Mouse (Mus musculus): ENCODE data around the gene Ccdc86. TPM values are rescaled to one million over a fixed set of nuclear protein-coding genes. Genes with fewer than 3 reads are reported as not detected.
A peak's percentile ranks its signal among the peaks of the same experiment; 100 is the strongest.

Gene Ccdc86
- polyA plus RNA-seq, 1 experiment from 2014 or later: 15.3 TPM

DNA sequence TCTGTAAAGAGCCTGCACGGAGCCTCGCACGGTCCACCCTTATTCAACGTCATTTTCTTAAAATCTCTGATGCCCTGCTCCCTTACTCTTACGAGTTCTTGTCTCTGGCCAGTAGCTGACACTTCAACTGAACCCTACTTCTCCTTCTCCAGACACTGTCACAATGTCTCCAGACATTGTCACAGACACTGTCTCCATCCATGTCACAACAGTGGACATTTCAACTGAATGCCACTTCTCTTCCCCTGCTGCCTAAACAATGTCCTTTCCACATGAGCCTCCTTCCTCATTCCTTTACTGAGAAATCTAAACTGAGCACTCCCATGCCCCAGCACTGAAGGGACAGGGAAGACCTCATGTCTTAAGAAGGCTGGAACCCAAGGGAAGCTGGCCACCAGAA, 1.8 kb downstream of the Ccdc86 start:
- no peaks in the 10 kb centered on the region for H3K27me3 ChIP-seq
- no peak for ATAC-seq (ENCODE audit: low read depth)
- peaks cover 37% of the 10 kb centered on the region for H3K4me1 ChIP-seq (replicated peaks)
- peak overlapping the region; percentile 88 for H3K9ac ChIP-seq
- H3K27ac ChIP-seq (replicated peaks): no peak overlapping the region
- peaks cover 41% of the 10 kb centered on the region for H3K36me3 ChIP-seq
- WGBS: 93% methylated on average over 5 of the region's 5 CpGs
- peak overlapping the region; percentile 100 for H3K4me2 ChIP-seq
- peak overlapping the region; percentile 74 for H3K4me3 ChIP-seq
- no peaks in the 10 kb centered on the region for H3K9me3 ChIP-seq

DNA sequence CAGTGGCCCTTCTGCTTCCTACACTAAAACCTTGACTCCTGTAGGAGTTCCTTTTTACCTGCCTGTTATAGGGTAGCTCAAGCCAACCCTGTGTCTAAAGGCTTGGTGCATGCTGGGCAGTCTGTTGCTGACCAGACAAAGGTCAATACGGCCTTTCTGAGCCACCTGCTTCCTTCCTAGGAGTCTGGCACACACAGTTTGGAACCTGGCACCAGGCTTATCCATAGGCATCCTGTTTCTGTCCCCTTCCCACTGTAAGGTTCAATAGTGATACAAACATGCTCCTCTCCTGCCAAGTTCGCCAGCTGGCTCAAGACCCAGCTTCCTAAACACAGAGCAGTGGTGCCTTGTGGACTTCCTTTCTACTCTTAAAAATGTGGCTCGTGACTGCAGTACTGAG, 2.6 kb downstream of the Ccdc86 start:
- peak overlapping the region; percentile 88; the same call in 1 of the 2 replicates for H3K9ac ChIP-seq

DNA sequence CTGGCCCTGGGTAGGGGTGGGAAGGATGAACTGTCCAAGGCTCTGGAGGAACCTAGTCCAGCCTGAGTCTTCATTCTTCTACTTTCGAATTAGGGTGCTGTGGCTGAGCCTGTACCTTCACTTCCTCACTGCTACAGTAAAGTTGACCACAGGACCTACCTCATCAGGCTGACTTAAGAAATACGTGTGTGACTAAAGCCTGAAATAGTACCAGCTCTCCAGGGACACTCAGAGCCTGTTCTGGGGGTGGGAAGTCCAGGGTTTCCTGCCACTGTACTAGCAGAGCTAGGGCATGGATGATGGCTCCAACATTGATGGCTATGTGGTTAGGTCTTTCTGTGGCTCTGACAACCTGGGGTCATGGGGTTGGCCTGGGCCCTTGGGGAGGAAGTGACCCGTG, 5.1 kb downstream of the Ccdc86 start:
- H3K9me3 ChIP-seq: no peaks in the 10 kb centered on the region
- H3K9ac ChIP-seq: no peak overlapping the region
- peaks cover 46% of the 10 kb centered on the region for H3K4me1 ChIP-seq (replicated peaks)
- ATAC-seq (ENCODE audit: low read depth): no peak
- H3K4me3 ChIP-seq: no peak overlapping the region
- H3K27ac ChIP-seq (replicated peaks): no peak overlapping the region
- WGBS: 90% methylated on average over 3 of the region's 3 CpGs
- no peak overlapping the region for H3K4me2 ChIP-seq
- no peaks in the 10 kb centered on the region for H3K27me3 ChIP-seq
- H3K36me3 ChIP-seq: peaks cover 46% of the 10 kb centered on the region

More for the DNA sequence above, 2.6 kb downstream of the Ccdc86 start:
- no peaks in the 10 kb centered on the region for H3K27me3 ChIP-seq
- peaks cover 46% of the 10 kb centered on the region for H3K36me3 ChIP-seq
- H3K27ac ChIP-seq (replicated peaks): no peak overlapping the region
- no peaks in the 10 kb centered on the region for H3K9me3 ChIP-seq
- H3K4me3 ChIP-seq: 0 out of 2 replicates have a peak overlapping the region, but pooled peaks have one; percentile 3
- 85% methylated on average over 3 of the region's 3 CpGs for WGBS
- ATAC-seq (ENCODE audit: low read depth): no peak
- peak overlapping the region; percentile 100; the same call in 1 of the 2 replicates for H3K4me2 ChIP-seq
- H3K4me1 ChIP-seq (replicated peaks): peaks cover 36% of the 10 kb centered on the region

DNA sequence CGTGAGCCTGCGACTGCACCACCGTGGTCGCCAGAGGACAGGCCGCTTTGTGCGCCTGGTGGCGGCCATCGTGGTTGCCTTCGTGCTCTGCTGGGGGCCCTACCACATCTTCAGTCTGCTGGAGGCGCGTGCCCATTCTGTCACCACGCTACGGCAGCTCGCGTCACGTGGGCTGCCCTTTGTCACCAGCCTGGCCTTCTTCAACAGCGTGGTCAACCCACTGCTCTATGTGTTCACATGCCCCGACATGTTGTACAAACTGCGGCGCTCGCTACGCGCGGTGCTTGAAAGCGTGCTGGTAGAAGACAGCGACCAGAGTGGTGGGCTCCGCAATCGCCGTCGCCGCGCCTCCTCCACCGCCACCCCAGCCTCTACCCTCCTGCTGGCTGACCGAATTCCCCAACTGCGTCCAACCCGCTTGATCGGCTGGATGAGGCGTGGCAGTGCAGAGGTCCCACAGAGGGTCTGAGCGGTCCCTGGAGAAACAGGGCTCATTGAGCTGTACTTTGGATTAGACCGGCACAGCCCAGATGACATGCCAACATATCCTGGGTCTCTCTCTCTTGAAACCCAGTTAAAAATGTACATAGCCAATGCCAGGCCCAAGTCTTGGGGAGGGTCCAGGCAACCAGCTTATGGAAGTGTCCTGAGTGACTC, 8.1 kb downstream of the Ccdc86 start:
- peak; percentile 77 for ATAC-seq (ENCODE audit: low read depth)
- H3K9me3 ChIP-seq: no peaks in the 10 kb centered on the region
- 2% methylated on average over 40 of the region's 40 CpGs for WGBS
- H3K36me3 ChIP-seq: peaks cover 36% of the 10 kb centered on the region
- peak overlapping the region; percentile 75 for H3K4me2 ChIP-seq
- peak overlapping the region; percentile 71 for H3K9ac ChIP-seq
- peak overlapping the region; percentile 77 for H3K27ac ChIP-seq (replicated peaks)
- peaks cover 21% of the 10 kb centered on the region for H3K4me1 ChIP-seq (replicated peaks)
- peak overlapping the region; percentile 40 for H3K4me3 ChIP-seq
- H3K27me3 ChIP-seq: no peaks in the 10 kb centered on the region

DNA sequence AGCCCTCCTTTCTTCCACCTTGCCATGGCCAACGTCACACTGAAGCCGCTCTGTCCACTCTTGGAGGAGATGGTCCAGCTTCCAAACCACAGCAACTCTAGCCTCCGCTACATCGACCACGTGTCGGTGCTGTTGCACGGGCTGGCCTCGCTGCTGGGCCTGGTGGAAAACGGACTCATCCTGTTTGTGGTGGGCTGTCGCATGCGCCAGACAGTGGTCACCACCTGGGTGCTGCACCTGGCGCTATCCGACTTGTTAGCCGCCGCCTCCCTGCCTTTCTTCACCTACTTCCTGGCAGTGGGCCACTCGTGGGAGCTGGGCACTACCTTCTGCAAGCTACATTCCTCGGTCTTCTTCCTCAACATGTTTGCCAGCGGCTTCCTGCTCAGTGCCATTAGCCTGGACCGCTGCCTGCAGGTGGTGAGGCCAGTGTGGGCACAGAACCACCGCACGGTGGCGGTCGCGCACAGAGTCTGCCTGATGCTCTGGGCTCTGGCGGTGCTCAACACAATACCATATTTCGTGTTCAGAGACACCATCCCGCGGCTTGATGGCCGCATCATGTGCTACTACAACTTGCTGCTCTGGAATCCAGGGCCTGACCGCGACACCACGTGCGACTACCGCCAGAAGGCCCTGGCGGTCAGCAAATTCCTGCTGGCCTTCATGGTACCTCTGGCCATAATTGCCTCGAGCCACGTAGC, 8.8 kb downstream of the Ccdc86 start:
- H3K27ac ChIP-seq (replicated peaks): peak overlapping the region; percentile 77

DNA sequence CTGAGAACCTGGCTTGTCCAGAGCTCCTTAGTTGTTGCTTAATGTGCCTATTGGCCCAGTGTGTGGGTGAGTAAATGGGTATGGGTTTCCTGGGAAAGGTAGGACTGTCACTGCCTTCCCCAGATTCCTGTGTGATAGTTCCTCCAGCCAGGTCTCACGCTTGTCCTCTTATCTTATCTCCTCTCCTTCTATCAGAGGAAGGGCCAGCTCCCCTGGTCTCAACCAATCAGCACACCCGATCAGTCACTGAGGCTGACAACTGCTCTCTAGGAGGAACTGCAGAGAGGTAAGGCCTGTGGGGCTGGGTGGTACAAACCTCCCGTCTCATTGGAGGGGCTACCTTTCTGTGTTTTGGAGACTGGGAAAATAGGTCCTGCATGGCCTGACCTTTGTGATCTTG, 10.3 kb downstream of the Ccdc86 start:
- Histone ChIP-seq H3K27ac (replicated peaks) (no peak overlapping the region), H3K4me1 (replicated peaks) (peaks cover 21% of the 10 kb centered on the region), H3K4me2 (no peak overlapping the region), H3K9me3 (no peaks in the 10 kb centered on the region), H3K36me3 (peaks cover 20% of the 10 kb centered on the region), H3K4me3 (no peak overlapping the region), H3K9ac (no peak overlapping the region), H3K27me3 (no peaks in the 10 kb centered on the region)
- ATAC-seq (ENCODE audit: low read depth): no peak
- WGBS: 63% methylated on average over 3 of the region's 3 CpGs

More for the DNA sequence above, 8.8 kb downstream of the Ccdc86 start:
- Histone ChIP-seq H3K9ac (peak overlapping the region; percentile 71), H3K4me3 (peak overlapping the region; percentile 40), H3K4me1 (replicated peaks) (peaks cover 21% of the 10 kb centered on the region), H3K4me2 (peak overlapping the region; percentile 75), H3K36me3 (peaks cover 35% of the 10 kb centered on the region), H3K9me3 (no peaks in the 10 kb centered on the region), H3K27me3 (no peaks in the 10 kb centered on the region)
- ATAC-seq (ENCODE audit: low read depth): peak; percentile 95
- WGBS: 19% methylated on average over 37 of the region's 37 CpGs

DNA sequence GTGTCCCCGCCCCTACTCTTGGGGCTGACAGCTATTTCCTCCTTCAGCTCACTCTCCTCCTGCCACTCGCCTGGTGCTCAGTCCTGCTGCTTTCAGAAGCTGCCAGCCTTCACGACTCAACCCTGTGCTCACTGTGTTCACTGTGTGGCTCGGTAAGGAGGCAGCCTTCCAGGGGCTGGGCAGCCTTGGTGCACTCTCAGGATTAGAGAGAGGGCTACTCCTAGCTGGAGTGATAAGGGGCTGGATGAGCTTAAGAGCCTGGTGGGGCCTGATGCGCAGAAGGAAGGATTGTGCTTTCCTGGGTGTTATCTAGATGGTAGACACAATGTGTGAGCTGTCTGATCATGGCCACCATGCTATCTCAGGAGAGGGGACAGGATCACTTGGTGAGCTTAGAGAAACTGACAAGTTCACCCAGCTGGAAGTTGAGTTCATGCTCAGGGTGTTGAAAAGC, 11.9 kb downstream of the Ccdc86 start, which contains the start of gene Ptgdr2:
Gene Ptgdr2 (plus strand): TSS at position 51 of the 454 bp plus-strand sequence.
- no peak for ATAC-seq (ENCODE audit: low read depth)
- Histone ChIP-seq H3K4me1 (replicated peaks) (peaks cover 21% of the 10 kb centered on the region), H3K36me3 (peaks cover 4% of the 10 kb centered on the region), H3K9ac (no peak within 1 kb of the TSS), H3K27ac (replicated peaks) (no peak within 1 kb of the TSS), H3K27me3 (no peaks in the 10 kb centered on the region), H3K4me2 (no peak within 1 kb of the TSS), H3K9me3 (no peaks in the 10 kb centered on the region), H3K4me3 (no peak within 1 kb of the TSS)
- 62% methylated on average over 5 of the region's 5 CpGs for WGBS

DNA sequence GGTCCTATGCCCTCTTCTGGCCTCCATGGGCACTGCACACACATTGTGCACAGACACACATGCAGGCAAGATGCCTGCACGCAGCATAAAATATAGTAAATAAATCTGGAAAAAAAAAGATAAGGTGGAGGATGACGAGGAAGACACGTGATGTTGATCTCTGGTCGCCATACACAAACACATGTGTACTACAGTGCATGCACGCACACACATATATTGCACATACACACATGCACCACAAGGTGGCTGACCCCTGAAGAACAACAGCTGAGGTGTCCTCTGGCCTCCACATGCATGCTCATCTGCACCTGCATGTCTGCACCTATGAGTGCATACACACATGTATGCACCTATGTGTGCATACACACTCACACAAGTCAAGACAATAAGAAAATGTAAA, 13.0 kb downstream of the Ccdc86 start:
- 88% methylated on average over 5 of the region's 5 CpGs for WGBS
- no peaks in the 10 kb centered on the region for H3K27me3 ChIP-seq

DNA sequence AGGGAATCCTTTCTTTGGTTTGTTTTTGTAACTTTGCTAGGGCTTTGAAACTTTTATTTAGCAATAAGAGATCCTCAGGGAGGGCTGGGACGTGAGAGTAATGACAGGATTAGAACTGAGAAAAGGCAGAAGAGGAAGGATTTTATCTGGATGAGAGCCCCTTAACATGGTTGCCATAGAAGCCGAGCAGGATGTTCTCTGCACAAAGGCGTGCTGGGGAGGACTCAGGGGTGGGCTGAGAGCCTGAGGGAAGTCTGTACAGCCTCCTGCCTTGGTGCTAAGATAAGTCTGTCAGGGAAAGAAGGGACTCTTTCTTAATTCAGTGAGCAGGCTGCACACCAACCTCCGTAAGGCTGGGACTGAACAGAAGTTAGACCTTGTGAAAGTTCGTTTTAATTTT, 14.0 kb downstream of the Ccdc86 start:
- H3K9me3 ChIP-seq: no peaks in the 10 kb centered on the region
- WGBS: 48% methylated on average over 5 of the region's 5 CpGs
- no peak overlapping the region for H3K27ac ChIP-seq (replicated peaks)
- H3K9ac ChIP-seq: no peak overlapping the region
- no peak for ATAC-seq (ENCODE audit: low read depth)
- no peak overlapping the region for H3K4me2 ChIP-seq
- H3K27me3 ChIP-seq: no peaks in the 10 kb centered on the region
- H3K4me3 ChIP-seq: no peak overlapping the region
- no peaks in the 10 kb centered on the region for H3K36me3 ChIP-seq
- peaks cover 2% of the 10 kb centered on the region; the same call in 1 of the 2 replicates for H3K4me1 ChIP-seq (replicated peaks)

More for the DNA sequence above, 13.0 kb downstream of the Ccdc86 start:
- H3K4me1 ChIP-seq (replicated peaks): peaks cover 13% of the 10 kb centered on the region
- no peak overlapping the region for H3K27ac ChIP-seq (replicated peaks)
- H3K9me3 ChIP-seq: no peaks in the 10 kb centered on the region
- no peaks in the 10 kb centered on the region for H3K36me3 ChIP-seq
- H3K4me2 ChIP-seq: no peak overlapping the region
- no peak for ATAC-seq (ENCODE audit: low read depth)
- no peak overlapping the region for H3K4me3 ChIP-seq
- H3K9ac ChIP-seq: no peak overlapping the region

DNA sequence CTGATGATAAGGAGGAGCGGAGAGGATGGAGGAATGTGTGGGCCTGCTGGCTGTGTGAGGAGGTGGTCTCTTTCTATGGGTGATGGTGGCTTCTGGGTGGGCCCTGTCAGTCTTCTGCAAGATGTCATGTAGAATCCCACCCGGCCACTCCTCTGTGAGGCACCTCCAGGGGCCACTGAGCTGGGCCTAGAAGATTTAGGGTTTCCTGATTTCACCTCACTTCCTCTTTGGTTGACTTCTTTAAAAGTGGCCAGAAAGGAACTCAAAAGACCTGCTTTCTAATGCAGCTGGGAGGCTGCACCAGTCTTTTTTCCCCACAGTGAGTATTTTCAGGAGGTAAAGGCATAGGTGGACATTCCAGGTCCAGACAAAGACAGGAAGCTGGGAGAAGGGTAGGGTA, 18.4 kb downstream of the Ccdc86 start:
- Histone ChIP-seq H3K9me3 (no peaks in the 10 kb centered on the region), H3K9ac (no peak overlapping the region), H3K4me1 (replicated peaks) (peaks cover 10% of the 10 kb centered on the region), H3K27me3 (no peaks in the 10 kb centered on the region), H3K4me3 (no peak overlapping the region), H3K27ac (replicated peaks) (no peak overlapping the region), H3K36me3 (no peaks in the 10 kb centered on the region), H3K4me2 (no peak overlapping the region)
- ATAC-seq (ENCODE audit: low read depth): no peak
- WGBS: 83% methylated on average over 2 of the region's 2 CpGs

DNA sequence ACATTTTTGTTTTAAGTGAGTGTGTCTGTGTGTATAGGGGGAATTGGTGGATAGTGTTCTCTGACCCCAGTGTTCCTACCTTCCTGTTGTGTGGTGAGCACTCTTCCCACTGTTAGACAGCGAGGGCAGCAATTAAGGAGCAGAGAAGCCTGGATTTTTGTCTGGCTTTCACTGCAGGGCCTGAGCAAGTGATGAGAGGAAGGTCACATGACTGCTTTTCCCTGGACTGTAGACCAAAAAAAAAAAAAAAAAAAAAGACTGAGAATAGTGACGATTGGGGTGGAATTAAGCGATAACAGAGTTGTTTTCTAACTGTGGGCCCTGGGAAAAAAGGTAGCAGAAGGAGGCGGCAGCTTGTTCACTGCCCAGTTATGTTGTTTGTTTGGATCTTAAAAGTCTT, 22.4 kb downstream of the Ccdc86 start:
- H3K4me2 ChIP-seq: no peak overlapping the region
- 0 out of 2 replicates have a peak, but pooled peaks have one; percentile 13 for ATAC-seq (ENCODE audit: low read depth)
- H3K36me3 ChIP-seq: no peaks in the 10 kb centered on the region
- H3K4me3 ChIP-seq: no peak overlapping the region
- H3K9me3 ChIP-seq: no peaks in the 10 kb centered on the region
- WGBS: 33% methylated on average over 4 of the region's 4 CpGs
- no peak overlapping the region for H3K9ac ChIP-seq
- H3K4me1 ChIP-seq (replicated peaks): peaks cover 10% of the 10 kb centered on the region
- H3K27me3 ChIP-seq: no peaks in the 10 kb centered on the region
- peak overlapping the region; percentile 65 for H3K27ac ChIP-seq (replicated peaks)

DNA sequence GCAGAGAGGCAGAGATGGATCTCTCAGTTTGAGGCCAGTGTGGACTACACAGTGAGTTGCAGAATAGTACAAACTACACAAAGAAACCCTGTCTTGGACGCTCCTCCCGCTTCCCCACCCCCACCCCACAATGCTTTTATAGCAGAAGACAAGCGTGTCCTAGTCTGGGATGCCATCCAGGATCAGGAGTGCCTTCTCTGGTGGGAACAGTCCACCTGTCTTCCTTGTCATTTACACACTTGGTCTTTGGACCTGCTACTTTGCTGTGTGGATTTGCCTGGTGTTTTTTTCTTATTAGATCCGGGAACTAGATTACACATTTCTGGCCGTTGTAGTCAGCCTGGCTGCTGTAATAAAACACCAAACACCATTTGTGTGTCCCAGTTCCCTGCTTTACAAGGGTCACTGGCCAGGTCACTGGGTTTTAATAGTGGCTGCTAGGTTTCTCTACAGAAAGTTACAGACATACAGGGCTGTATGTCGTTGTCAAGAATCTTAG, 22.9 kb downstream of the Ccdc86 start:
- Histone ChIP-seq H3K9me3 (no peaks in the 10 kb centered on the region), H3K27ac (replicated peaks) (peak overlapping the region; percentile 65), H3K4me2 (no peak overlapping the region), H3K9ac (no peak overlapping the region), H3K4me1 (replicated peaks) (peaks cover 10% of the 10 kb centered on the region), H3K27me3 (no peaks in the 10 kb centered on the region), H3K4me3 (no peak overlapping the region), H3K36me3 (no peaks in the 10 kb centered on the region)
- ATAC-seq (ENCODE audit: low read depth): peak; percentile 75
- WGBS: 8% methylated on average over 6 of the region's 6 CpGs
